Mouse (Mus musculus): ENCODE measurements around the gene Ankrd23. TPM values are rescaled to one million over a fixed set of nuclear protein-coding genes. Genes with fewer than 3 reads are reported as not detected.

Gene Ankrd23
- polyA plus RNA-seq, 1 experiment = 5.5 TPM

GRCm38 (mm10) chr1:36566425-36566824 is 29.7 kb upstream of the Ankrd23 start:
- Histone ChIP-seq H3K4me3 (ENCODE audit: insufficient read depth, low read length) (no peak overlapping the region), H3K27ac (ENCODE audit: insufficient read depth, low read depth, low read length) (peak overlapping the region; percentile 17), H3K4me1 (ENCODE audit: control insufficient read depth, insufficient read depth, low read length) (peaks cover 63% of the 10 kb centered on the region)

GRCm38 (mm10) chr1:36564101-36564500 is 27.4 kb upstream of the Ankrd23 start:
- Histone ChIP-seq H3K27ac (ENCODE audit: insufficient read depth, low read depth, low read length) (no peak overlapping the region), H3K4me3 (ENCODE audit: insufficient read depth, low read length) (no peak overlapping the region), H3K4me1 (ENCODE audit: control insufficient read depth, insufficient read depth, low read length) (peaks cover 43% of the 10 kb centered on the region)
- TF ChIP-seq CTCF (IDR thresholded peaks at IDR 0.05; ENCODE audit: low read depth, low read length) = no peak
- no peak for TF ChIP-seq POLR2A (IDR thresholded peaks at IDR 0.05; ENCODE audit: borderline replicate concordance, low read depth, low read length)

More at GRCm38 (mm10) chr1:36566425-36566824, 29.7 kb upstream of the Ankrd23 start:
- TF ChIP-seq POLR2A (IDR thresholded peaks at IDR 0.05; ENCODE audit: borderline replicate concordance, low read depth, low read length) (no peak), CTCF (IDR thresholded peaks at IDR 0.05; ENCODE audit: low read depth, low read length) (no peak)

GRCm38 (mm10) chr1:36563632-36564031 is 26.9 kb upstream of the Ankrd23 start:
- no peak overlapping the region for H3K4me3 ChIP-seq (ENCODE audit: insufficient read depth, low read length)
- no peak overlapping the region for H3K27ac ChIP-seq (ENCODE audit: insufficient read depth, low read depth, low read length)
- peaks cover 40% of the 10 kb centered on the region for H3K4me1 ChIP-seq (ENCODE audit: control insufficient read depth, insufficient read depth, low read length)
- TF ChIP-seq POLR2A (IDR thresholded peaks at IDR 0.05; ENCODE audit: borderline replicate concordance, low read depth, low read length) (no peak), CTCF (IDR thresholded peaks at IDR 0.05; ENCODE audit: low read depth, low read length) (no peak)

- Histone ChIP-seq H3K4me1 (ENCODE audit: control insufficient read depth, insufficient read depth, low read length) (peaks cover 42% of the 10 kb centered on the region), H3K4me3 (ENCODE audit: insufficient read depth, low read length) (no peak overlapping the region), H3K27ac (ENCODE audit: insufficient read depth, low read depth, low read length) (no peak overlapping the region)
- TF ChIP-seq POLR2A (IDR thresholded peaks at IDR 0.05; ENCODE audit: borderline replicate concordance, low read depth, low read length) (no peak), CTCF (IDR thresholded peaks at IDR 0.05; ENCODE audit: low read depth, low read length) (no peak)
Measured at GRCm38 (mm10) chr1:36563197-36563596, 26.5 kb upstream of the Ankrd23 start.

GRCm38 (mm10) chr1:36562388-36562787 is 25.7 kb upstream of the Ankrd23 start:
- Histone ChIP-seq H3K4me3 (ENCODE audit: insufficient read depth, low read length) (no peak overlapping the region), H3K4me1 (ENCODE audit: control insufficient read depth, insufficient read depth, low read length) (peaks cover 42% of the 10 kb centered on the region), H3K27ac (ENCODE audit: insufficient read depth, low read depth, low read length) (no peak overlapping the region)
- TF ChIP-seq CTCF (IDR thresholded peaks at IDR 0.05; ENCODE audit: low read depth, low read length) (no peak), POLR2A (IDR thresholded peaks at IDR 0.05; ENCODE audit: borderline replicate concordance, low read depth, low read length) (no peak)

GRCm38 (mm10) chr1:36560903-36561302 is 24.2 kb upstream of the Ankrd23 start:
- H3K4me3 ChIP-seq (ENCODE audit: insufficient read depth, low read length) = no peak overlapping the region
- TF ChIP-seq POLR2A (IDR thresholded peaks at IDR 0.05; ENCODE audit: borderline replicate concordance, low read depth, low read length) = no peak
- peaks cover 33% of the 10 kb centered on the region for H3K4me1 ChIP-seq (ENCODE audit: control insufficient read depth, insufficient read depth, low read length)
- H3K27ac ChIP-seq (ENCODE audit: insufficient read depth, low read depth, low read length) = no peak overlapping the region

- peaks cover 35% of the 10 kb centered on the region for H3K4me1 ChIP-seq (ENCODE audit: control insufficient read depth, insufficient read depth, low read length)
- no peak overlapping the region for H3K4me3 ChIP-seq (ENCODE audit: insufficient read depth, low read length)
- no peak overlapping the region for H3K27ac ChIP-seq (ENCODE audit: insufficient read depth, low read depth, low read length)
- TF ChIP-seq POLR2A (IDR thresholded peaks at IDR 0.05; ENCODE audit: borderline replicate concordance, low read depth, low read length) = no peak
- TF ChIP-seq CTCF (IDR thresholded peaks at IDR 0.05; ENCODE audit: low read depth, low read length) = no peak
Measured at GRCm38 (mm10) chr1:36559888-36560287, 23.2 kb upstream of the Ankrd23 start.

GRCm38 (mm10) chr1:36559256-36559655 is 22.6 kb upstream of the Ankrd23 start:
- Histone ChIP-seq H3K4me3 (ENCODE audit: insufficient read depth, low read length) (no peak overlapping the region), H3K4me1 (ENCODE audit: control insufficient read depth, insufficient read depth, low read length) (peaks cover 35% of the 10 kb centered on the region), H3K27ac (ENCODE audit: insufficient read depth, low read depth, low read length) (no peak overlapping the region)
- no peak for TF ChIP-seq CTCF (IDR thresholded peaks at IDR 0.05; ENCODE audit: low read depth, low read length)
- no peak for TF ChIP-seq POLR2A (IDR thresholded peaks at IDR 0.05; ENCODE audit: borderline replicate concordance, low read depth, low read length)

- TF ChIP-seq POLR2A (IDR thresholded peaks at IDR 0.05; ENCODE audit: borderline replicate concordance, low read depth, low read length) = no peak
- TF ChIP-seq CTCF (IDR thresholded peaks at IDR 0.05; ENCODE audit: low read depth, low read length) = no peak
- peaks cover 29% of the 10 kb centered on the region for H3K4me1 ChIP-seq (ENCODE audit: control insufficient read depth, insufficient read depth, low read length)
- H3K27ac ChIP-seq (ENCODE audit: insufficient read depth, low read depth, low read length) = peak within 1 kb of the TSS; percentile 9
- peak within 1 kb of the TSS; percentile 78 for H3K4me3 ChIP-seq (ENCODE audit: insufficient read depth, low read length)
Measured at GRCm38 (mm10) chr1:36558031-36558993, 21.6 kb upstream of the Ankrd23 start, which contains the start of gene Sema4c. Gene Sema4c (minus strand): TSS chr1:36558349.

GRCm38 (mm10) chr1:36557457-36558011 is 20.9 kb upstream of the Ankrd23 start:
- TF ChIP-seq CTCF (IDR thresholded peaks at IDR 0.05; ENCODE audit: low read depth, low read length) = 0 out of 2 replicates have a peak, but pooled peaks have one; percentile 1
- no peak for TF ChIP-seq POLR2A (IDR thresholded peaks at IDR 0.05; ENCODE audit: borderline replicate concordance, low read depth, low read length)
- H3K4me3 ChIP-seq (ENCODE audit: insufficient read depth, low read length) = peak overlapping the region; percentile 78
- H3K27ac ChIP-seq (ENCODE audit: insufficient read depth, low read depth, low read length) = peak overlapping the region; percentile 9; the same call in 1 of the 2 replicates
- peaks cover 24% of the 10 kb centered on the region for H3K4me1 ChIP-seq (ENCODE audit: control insufficient read depth, insufficient read depth, low read length)
